In the genomic region with DNA sequence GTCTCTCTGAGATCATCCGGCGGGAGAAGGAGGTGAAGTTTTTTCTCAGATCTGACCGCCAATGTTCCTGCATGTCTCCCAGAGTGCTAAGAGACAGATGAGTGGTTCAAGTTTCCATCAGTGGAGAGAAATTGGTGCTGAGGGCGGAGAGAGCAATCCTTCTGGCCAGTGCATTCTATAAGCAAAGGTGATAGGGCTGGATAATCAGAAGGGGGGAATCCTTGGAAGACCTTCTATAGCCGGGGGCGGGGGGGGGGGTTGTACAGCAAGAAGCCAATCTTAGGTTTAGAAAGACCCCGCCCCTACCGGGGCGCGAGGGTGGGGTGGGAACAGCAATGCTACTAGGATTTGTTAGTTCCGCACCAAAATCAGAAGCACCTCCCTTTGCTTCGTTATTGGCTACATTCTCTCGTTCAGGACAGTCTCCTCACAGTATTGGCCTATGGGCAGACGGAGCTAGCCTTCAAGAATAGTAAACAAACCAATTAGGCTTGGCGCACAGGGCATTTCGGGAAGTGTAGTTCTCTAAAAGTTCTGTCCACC, we compare ENCODE assay signal across 8 mouse cellular contexts. TPM values are rescaled to one million over a fixed set of nuclear protein-coding genes. Genes with fewer than 3 reads are reported as not detected.
DNase-seq lines count a peak whose midpoint lies in the region; ATAC-seq lines count a peak whose summit lies in the region.

No protein-coding gene starts in this region.

- no peaks in the 10 kb centered on the region for H3K36me3 ChIP-seq in heart, embryonic 14.5 days (ENCODE audit: control insufficient read depth, insufficient read depth, low read length)
- 0 out of 2 replicates have a peak, but pooled peaks cover 3% of the 10 kb centered on the region for H3K36me3 ChIP-seq in liver, embryonic 13.5 days
- no peaks in the 10 kb centered on the region for H3K36me3 ChIP-seq in stomach, embryonic 16.5 days (ENCODE audit: control insufficient read depth, insufficient read depth, low read length)

- peak; percentile 77 for ATAC-seq in heart, embryonic 14.5 days (ENCODE audit: insufficient number of reproducible peaks, insufficient read depth, low FRiP score, low read depth)
- peak; percentile 93 for ATAC-seq in liver, embryonic 13.5 days (ENCODE audit: low read depth)
- peak; percentile 92 for ATAC-seq in stomach, embryonic 16.5 days (ENCODE audit: insufficient read depth, low FRiP score)

- H3K4me1 ChIP-seq in brown adipose tissue, adult 24 weeks (ENCODE audit: control insufficient read depth, insufficient read depth, insufficient read length, low read length), result no peaks in the 10 kb centered on the region
- peaks cover 0 to 9% of the 10 kb centered on the region in 2 experiments; a peak in 1 of 4 replicates for H3K4me1 ChIP-seq in heart, embryonic 14.5 days (ENCODE audit: control insufficient read depth in 2 of 2, insufficient read depth in 2 of 2, low read length in 2 of 2)
- peaks cover 29% of the 10 kb centered on the region for H3K4me1 ChIP-seq in liver, embryonic 13.5 days (replicated peaks)
- H3K4me1 ChIP-seq in stomach, embryonic 16.5 days (ENCODE audit: control insufficient read depth, insufficient read depth, low read length), result peaks cover 5% of the 10 kb centered on the region; the same call in 1 of the 2 replicates

- under 1% methylated on average over 16 of the region's 16 CpGs for WGBS in heart, embryonic 14.5 days
- under 1% methylated on average over 16 of the region's 16 CpGs for WGBS in liver, embryonic 13.5 days (ENCODE audit: insufficient replicate concordance)
- WGBS in stomach, embryonic 16.5 days, result under 1% methylated on average over 16 of the region's 16 CpGs

- DNase-seq in CD4-positive, CD25-positive, alpha-beta regulatory T cell, adult 2 months (ENCODE audit: low read depth, low spot score), result peak; percentile 93
- DNase-seq in fibroblast of lung, adult 2 months (ENCODE audit: low read depth), result peak; percentile 92
- DNase-seq in kidney, postnatal 14 days, result peak; percentile 91
- DNase-seq in liver, embryonic 13.5 days, result peak; percentile 78
- DNase-seq in neural tube, embryonic 10.5 days (ENCODE audit: extremely low spot score, low spot score), result peak; percentile 60

- H3K27ac ChIP-seq in brown adipose tissue, adult 24 weeks (replicated peaks; ENCODE audit: low read depth, low read length), result peak overlapping the region; percentile 53
- peak overlapping the region; percentile 64 to 90 for H3K27ac ChIP-seq in heart, embryonic 14.5 days (replicated peaks in 1 of 2; ENCODE audit: control insufficient read depth in 1 of 2, insufficient read depth in 1 of 2, low read depth in 2 of 2, low read length in 2 of 2)
- peak overlapping the region; percentile 90 for H3K27ac ChIP-seq in liver, embryonic 13.5 days
- peak overlapping the region; percentile 94 for H3K27ac ChIP-seq in stomach, embryonic 16.5 days (ENCODE audit: low read length)

- peak overlapping the region; percentile 99 for H3K4me2 ChIP-seq in heart, embryonic 14.5 days (ENCODE audit: low read length)
- peak overlapping the region; percentile 98 for H3K4me2 ChIP-seq in liver, embryonic 13.5 days
- peak overlapping the region; percentile 82 for H3K4me2 ChIP-seq in stomach, embryonic 16.5 days (ENCODE audit: low read depth, low read length)

- no peaks in the 10 kb centered on the region for H3K27me3 ChIP-seq in heart, embryonic 14.5 days (ENCODE audit: control insufficient read depth, insufficient read depth, low read length)
- no peaks in the 10 kb centered on the region for H3K27me3 ChIP-seq in liver, embryonic 13.5 days
- no peaks in the 10 kb centered on the region for H3K27me3 ChIP-seq in stomach, embryonic 16.5 days (ENCODE audit: control insufficient read depth, insufficient read depth, low read length)

- no peaks in the 10 kb centered on the region for H3K9me3 ChIP-seq in heart, embryonic 14.5 days (ENCODE audit: control insufficient read depth, low read length)
- no peaks in the 10 kb centered on the region for H3K9me3 ChIP-seq in liver, embryonic 13.5 days (replicated peaks)
- H3K9me3 ChIP-seq in stomach, embryonic 16.5 days (replicated peaks; ENCODE audit: control insufficient read depth, low read length), result no peaks in the 10 kb centered on the region

- H3K9ac ChIP-seq in heart, embryonic 14.5 days (ENCODE audit: low read length), result peak overlapping the region; percentile 91
- peak overlapping the region; percentile 93 for H3K9ac ChIP-seq in liver, embryonic 13.5 days
- H3K9ac ChIP-seq in stomach, embryonic 16.5 days (ENCODE audit: low read length), result peak overlapping the region; percentile 99

- H3K4me3 ChIP-seq in brown adipose tissue, adult 24 weeks (ENCODE audit: insufficient read depth, low read depth, low read length), result peak overlapping the region; percentile 70
- peak overlapping the region; percentile 84 to 86 for H3K4me3 ChIP-seq in heart, embryonic 14.5 days (ENCODE audit: control insufficient read depth in 1 of 2, insufficient read depth in 1 of 2, low read depth in 1 of 2, low read length in 2 of 2)
- peak overlapping the region; percentile 89 for H3K4me3 ChIP-seq in liver, embryonic 13.5 days (replicated peaks)
- peak overlapping the region; percentile 75 for H3K4me3 ChIP-seq in stomach, embryonic 16.5 days (replicated peaks; ENCODE audit: low read length)

RNA-seq across cellular contexts. Expression of gene Stxbp5, which starts 0.9 kb away (rescaled TPM):
- polyA plus RNA-seq in brown adipose tissue, adult 24 weeks (2012; ENCODE audit: insufficient read depth, insufficient read length, missing spikeins), result 6.1 and 8.4 TPM in 2 replicates
- polyA plus RNA-seq in heart, embryonic 14.5 days (2014; fragmentation: Nextera tagmentation; extraction: Ambion mirVana), result 4.7 and 4.9 TPM in 2 replicates
- 2.7 and 3.0 TPM in 2 replicates for polyA plus RNA-seq in liver, embryonic 13.5 days (2015; fragmentation: Nextera tagmentation; extraction: Ambion mirVana)
- polyA plus RNA-seq in stomach, embryonic 16.5 days (2015; fragmentation: Nextera tagmentation; extraction: Ambion mirVana), result 4.4 and 4.7 TPM in 2 replicates

Comparison
In these comparisons a context has a peak if more than half of its experiments do, and no peak if none do; other contexts are left out.
1. Peak in every context shown above with its lines: DNase-seq, ATAC-seq, H3K4me3 ChIP-seq and H3K27ac ChIP-seq.